Mouse (Mus musculus) erythroblast, adult 5-6 weeks (primary cell): ENCODE measurements around the gene Daxx. TPM values are rescaled to one million over a fixed set of nuclear protein-coding genes. Genes with fewer than 3 reads are reported as not detected.

ENCODE experiments used
- ATAC-seq: replicated peaks from 2 replicates; pipeline ENCODE4 v1.8.0; 2016; ENCODE audit warnings: moderate number of reproducible peaks, mild to moderate bottlenecking, moderate TSS enrichment, inconsistent platforms; ENCODE audit not compliant: poor library complexity, low FRiP score, severe bottlenecking
- total RNA-seq, 2 experiments: library from RNA; stranded (forward) in 1 of 2; stranded (reverse) in 1 of 2; fragments of 150-400 nt in 1 of 2; fragments of 200-764, 138-1000 nt in 1 of 2; gene quantifications; 2 replicates each; pipeline versions ENCODE4 v1.2.3 to v1.2.4; 2015 to 2017; ENCODE audit warnings: low replicate concordance in 2 of 2

Daxx gene
- total RNA-seq, 2 experiments from 2014 or later: 14.2 to 20.4 TPM

DNA sequence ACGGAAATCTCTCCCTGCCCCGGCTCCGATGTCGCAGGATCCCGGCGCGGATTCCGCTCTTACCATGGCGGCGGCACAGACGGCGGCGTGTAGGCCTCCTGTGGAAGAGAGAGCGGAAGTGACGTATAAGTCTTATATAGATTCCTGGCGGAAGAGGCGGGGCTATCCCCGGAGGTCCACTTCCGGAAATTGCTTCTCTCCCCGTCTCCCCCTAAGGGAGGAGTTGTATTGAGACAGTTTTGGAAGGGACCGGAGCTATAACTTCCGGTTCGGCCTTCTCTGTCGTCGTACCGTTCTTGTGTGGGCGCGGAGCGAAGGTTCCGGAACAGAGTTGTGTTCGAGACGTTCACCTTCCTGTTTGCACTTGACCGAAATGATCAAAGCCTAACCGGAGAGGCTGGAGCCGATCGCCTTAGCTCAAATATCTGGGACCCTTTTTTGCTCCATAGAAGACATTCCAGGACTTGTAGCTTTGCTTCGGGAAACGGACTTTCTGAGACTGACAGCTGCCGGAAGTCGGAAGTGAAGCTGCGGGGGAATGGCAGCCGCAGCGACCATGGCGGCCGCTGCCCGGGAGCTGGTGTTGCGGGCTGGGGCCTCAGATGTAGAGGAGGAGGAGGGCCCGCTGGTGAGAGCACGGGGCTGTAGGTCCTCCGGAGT lies 46.5 kb downstream of the Daxx start, which contains the start of the genes Vps52 and Rps18:
Gene Vps52, plus strand, starts transcription at position 258 of the 660 bp plus-strand sequence.
Gene Rps18, minus strand, starts transcription at position 447 of the 660 bp plus-strand sequence.
- peak; percentile 90 for ATAC-seq

DNA sequence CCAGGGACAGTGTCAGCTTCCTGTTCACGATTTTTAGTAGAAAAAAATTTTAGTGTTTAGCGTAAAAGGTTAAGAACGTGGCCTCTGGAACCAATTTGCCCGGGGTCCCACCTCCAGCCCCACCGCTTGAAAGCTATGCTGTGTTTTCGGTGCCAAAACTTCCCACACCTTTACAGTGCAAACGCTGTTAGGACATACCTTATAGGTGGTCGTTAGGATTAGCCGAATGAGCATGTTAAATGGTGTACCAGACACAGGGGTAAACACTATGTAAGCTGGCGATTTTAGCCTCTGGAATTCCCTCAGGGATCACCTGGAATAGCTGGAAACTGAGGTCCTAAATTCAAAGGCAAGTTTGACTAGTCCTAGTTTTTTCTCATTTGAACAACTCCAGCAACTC lies 47.1 kb downstream of the Daxx start:
- ATAC-seq: no peak

DNA sequence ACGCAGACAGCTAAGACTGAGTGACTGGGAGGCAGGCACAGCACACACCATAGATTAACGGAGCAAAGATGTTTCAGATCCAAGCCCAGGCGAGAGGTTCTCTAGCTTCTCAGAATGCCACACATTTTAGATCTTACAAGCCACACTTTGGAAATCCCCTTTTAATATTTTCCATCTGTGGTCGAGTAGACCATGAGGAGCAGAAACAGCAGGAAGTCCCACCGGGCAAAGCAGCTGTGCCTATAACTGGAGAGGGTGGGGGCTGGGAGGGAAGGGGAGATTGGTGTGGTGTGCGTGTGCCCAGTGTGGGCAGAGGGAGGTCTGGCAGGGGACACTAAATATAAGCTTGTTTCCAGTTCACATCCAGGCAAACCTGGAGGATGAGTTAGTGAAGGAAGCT lies 48.3 kb downstream of the Daxx start:
- ATAC-seq: no peak

DNA sequence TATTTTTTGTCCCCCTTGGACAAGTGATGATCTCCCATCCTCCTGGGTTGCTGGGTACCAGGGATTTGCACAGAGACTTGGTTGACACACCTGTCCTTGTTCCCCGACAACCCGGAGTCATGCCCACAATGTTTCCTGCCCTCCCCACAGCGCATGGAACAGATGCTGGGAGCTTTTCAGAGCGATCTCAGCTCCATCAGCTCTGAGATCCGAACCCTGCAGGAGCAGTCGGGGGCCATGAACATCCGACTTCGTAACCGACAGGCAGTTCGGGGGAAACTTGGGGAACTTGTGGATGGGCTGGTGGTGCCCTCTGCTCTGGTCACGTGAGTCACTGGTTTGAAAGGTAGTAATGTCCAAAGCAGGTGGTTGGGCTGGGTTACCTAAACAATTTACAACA lies 49.2 kb downstream of the Daxx start:
- no peak for ATAC-seq

DNA sequence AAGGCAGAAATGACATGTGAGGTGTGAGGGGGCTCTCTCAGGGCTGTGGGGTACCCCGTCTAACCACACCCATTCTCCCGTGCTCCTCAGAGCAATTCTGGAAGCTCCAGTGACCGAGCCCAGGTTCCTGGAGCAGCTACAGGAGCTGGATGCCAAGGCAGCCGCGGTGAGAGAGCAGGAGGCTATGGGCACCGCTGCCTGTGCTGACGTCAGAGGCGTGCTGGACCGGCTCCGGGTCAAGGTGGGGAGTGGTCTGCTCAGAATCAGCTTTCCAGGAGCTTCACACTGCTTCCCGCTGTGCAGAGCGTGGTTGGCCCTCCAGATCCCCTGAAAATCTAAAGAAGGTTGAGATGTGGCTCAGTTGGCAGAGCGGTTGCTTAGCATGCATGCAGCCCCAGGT lies 49.9 kb downstream of the Daxx start:
- ATAC-seq: no peak

DNA sequence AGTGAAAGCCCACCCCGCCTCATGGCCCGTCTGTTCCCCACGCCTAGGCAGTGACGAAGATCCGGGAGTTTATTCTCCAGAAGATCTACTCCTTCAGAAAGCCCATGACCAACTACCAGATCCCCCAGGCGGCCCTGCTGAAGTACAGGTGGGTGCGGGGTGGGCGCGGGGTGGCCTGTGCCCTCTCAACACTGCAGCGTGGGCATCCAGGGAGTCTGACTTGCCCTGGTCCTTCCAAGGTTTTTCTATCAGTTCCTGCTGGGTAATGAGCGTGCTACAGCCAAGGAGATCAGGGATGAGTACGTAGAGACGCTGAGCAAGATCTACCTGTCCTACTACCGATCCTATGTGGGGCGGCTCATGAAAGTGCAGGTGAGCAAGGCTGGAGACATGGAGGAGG lies 50.7 kb downstream of the Daxx start:
- no peak for ATAC-seq

DNA sequence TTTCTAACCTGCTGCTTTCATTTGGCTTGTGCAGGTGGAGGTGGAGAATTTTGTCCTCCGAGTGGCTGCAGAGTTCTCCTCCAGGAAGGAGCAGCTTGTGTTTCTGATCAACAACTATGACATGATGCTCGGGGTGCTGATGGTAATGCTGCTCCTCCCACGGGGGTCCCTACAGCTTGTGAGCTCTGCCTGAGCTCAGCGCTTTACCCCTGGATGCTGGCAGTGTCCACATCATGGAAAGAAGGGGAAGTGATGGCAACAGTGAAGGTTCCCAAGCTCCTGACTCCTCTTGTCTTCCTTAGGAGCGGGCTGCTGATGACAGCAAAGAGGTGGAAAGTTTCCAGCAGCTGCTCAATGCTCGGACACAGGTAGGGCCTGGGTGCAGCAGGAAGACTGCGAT lies 53.7 kb downstream of the Daxx start:
- no peak for ATAC-seq

Other genes with a start within 250 kb of the Daxx start
- gene Hnrnpm, start 222.6 kb upstream of the Daxx start, total RNA-seq (2015; ENCODE audit: low replicate concordance): 1,242 and 1,297 TPM in 2 replicates
- 1,014 and 1,409 TPM in 2 replicates for gene Hnrnpm, start 222.6 kb upstream of the Daxx start, total RNA-seq (2017; ENCODE audit: low replicate concordance)
- gene March2, start 190.7 kb upstream of the Daxx start, total RNA-seq (2015; ENCODE audit: low replicate concordance): 910 and 992 TPM in 2 replicates
- gene March2, start 190.7 kb upstream of the Daxx start, total RNA-seq (2017; ENCODE audit: low replicate concordance): 1,070 and 1,140 TPM in 2 replicates
- gene Rab11b, start 148.9 kb upstream of the Daxx start, total RNA-seq (2015; ENCODE audit: low replicate concordance): 43.9 and 50.9 TPM in 2 replicates
- gene Rab11b, start 148.9 kb upstream of the Daxx start, total RNA-seq (2017; ENCODE audit: low replicate concordance): 28.1 and 36.7 TPM in 2 replicates
- 0.96 and 1.5 TPM in 2 replicates for gene Angptl4, start 127.6 kb upstream of the Daxx start, total RNA-seq (2015; ENCODE audit: low replicate concordance)
- gene Angptl4, start 127.6 kb upstream of the Daxx start, total RNA-seq (2017; ENCODE audit: low replicate concordance): 1.1 and 4.3 TPM in 2 replicates
- gene Kank3, start 98.9 kb upstream of the Daxx start, total RNA-seq (2015; ENCODE audit: low replicate concordance): not detected in 2 replicates
- gene Kank3, start 98.9 kb upstream of the Daxx start, total RNA-seq (2017; ENCODE audit: low replicate concordance): 0.42 and 1.3 TPM in 2 replicates
- gene Rps28, start 84.9 kb upstream of the Daxx start, total RNA-seq (2015; ENCODE audit: low replicate concordance): 216 and 275 TPM in 2 replicates
- gene Rps28, start 84.9 kb upstream of the Daxx start, total RNA-seq (2017; ENCODE audit: low replicate concordance): 302 and 335 TPM in 2 replicates
- 50.6 and 57.5 TPM in 2 replicates for gene Ndufa7, start 84.8 kb upstream of the Daxx start, total RNA-seq (2015; ENCODE audit: low replicate concordance)
- gene Ndufa7, start 84.8 kb upstream of the Daxx start, total RNA-seq (2017; ENCODE audit: low replicate concordance): 35.4 and 46.6 TPM in 2 replicates
- 3.1 and 3.3 TPM in 2 replicates for gene Cd320, start 66.3 kb upstream of the Daxx start, total RNA-seq (2015; ENCODE audit: low replicate concordance)
- gene Cd320, start 66.3 kb upstream of the Daxx start, total RNA-seq (2017; ENCODE audit: low replicate concordance): not detected in 2 replicates
- gene Gm7029, start 35.6 kb upstream of the Daxx start, total RNA-seq (2015; ENCODE audit: low replicate concordance): not detected in 2 replicates
- gene Gm7029, start 35.6 kb upstream of the Daxx start, total RNA-seq (2017; ENCODE audit: low replicate concordance): not detected in 2 replicates
- gene Kifc1, start 18.8 kb upstream of the Daxx start, total RNA-seq (2015; ENCODE audit: low replicate concordance): 5.0 and 17.6 TPM in 2 replicates
- gene Kifc1, start 18.8 kb upstream of the Daxx start, total RNA-seq (2017; ENCODE audit: low replicate concordance): 47.5 and 80.7 TPM in 2 replicates
- not detected in 2 replicates for gene Platr17, start 4.3 kb upstream of the Daxx start, total RNA-seq (2015; ENCODE audit: low replicate concordance)
- gene Platr17, start 4.3 kb upstream of the Daxx start, total RNA-seq (2017; ENCODE audit: low replicate concordance): 9.7 TPM in 1 of 2 replicates, not detected in the other
- 30.7 and 30.9 TPM in 2 replicates for gene Tapbp, start 6.5 kb downstream of the Daxx start, total RNA-seq (2015; ENCODE audit: low replicate concordance)
- 34.3 and 39.6 TPM in 2 replicates for gene Tapbp, start 6.5 kb downstream of the Daxx start, total RNA-seq (2017; ENCODE audit: low replicate concordance)
- gene Zbtb22, start 6.5 kb downstream of the Daxx start, total RNA-seq (2015; ENCODE audit: low replicate concordance): 4.0 and 7.9 TPM in 2 replicates
- gene Zbtb22, start 6.5 kb downstream of the Daxx start, total RNA-seq (2017; ENCODE audit: low replicate concordance): 8.8 and 10.3 TPM in 2 replicates
- 5.2 and 6.1 TPM in 2 replicates for gene Rgl2, start 20.1 kb downstream of the Daxx start, total RNA-seq (2015; ENCODE audit: low replicate concordance)
- 5.6 and 9.7 TPM in 2 replicates for gene Rgl2, start 20.1 kb downstream of the Daxx start, total RNA-seq (2017; ENCODE audit: low replicate concordance)
- 15.9 and 38.0 TPM in 2 replicates for gene Pfdn6, start 30.9 kb downstream of the Daxx start, total RNA-seq (2015; ENCODE audit: low replicate concordance)
- 22.9 TPM in 2 replicates for gene Pfdn6, start 30.9 kb downstream of the Daxx start, total RNA-seq (2017; ENCODE audit: low replicate concordance)
- gene Wdr46, start 31.2 kb downstream of the Daxx start, total RNA-seq (2015; ENCODE audit: low replicate concordance): 4.0 and 15.9 TPM in 2 replicates
- gene Wdr46, start 31.2 kb downstream of the Daxx start, total RNA-seq (2017; ENCODE audit: low replicate concordance): 7.5 and 8.5 TPM in 2 replicates
- not detected in 2 replicates for gene B3galt4, start 42.1 kb downstream of the Daxx start, total RNA-seq (2015; ENCODE audit: low replicate concordance)
- 0.70 and 0.94 TPM in 2 replicates for gene B3galt4, start 42.1 kb downstream of the Daxx start, total RNA-seq (2017; ENCODE audit: low replicate concordance)
- gene Vps52, start 46.4 kb downstream of the Daxx start, total RNA-seq (2015; ENCODE audit: low replicate concordance): 8.2 and 11.3 TPM in 2 replicates
- 13.0 and 17.0 TPM in 2 replicates for gene Vps52, start 46.4 kb downstream of the Daxx start, total RNA-seq (2017; ENCODE audit: low replicate concordance)
- 758 and 917 TPM in 2 replicates for gene Rps18, start 46.6 kb downstream of the Daxx start, total RNA-seq (2015; ENCODE audit: low replicate concordance)
- 207 and 301 TPM in 2 replicates for gene Rps18, start 46.6 kb downstream of the Daxx start, total RNA-seq (2017; ENCODE audit: low replicate concordance)
- 177 and 273 TPM in 2 replicates for gene H2-K1, start 90.9 kb downstream of the Daxx start, total RNA-seq (2015; ENCODE audit: low replicate concordance)
- gene H2-K1, start 90.9 kb downstream of the Daxx start, total RNA-seq (2017; ENCODE audit: low replicate concordance): 97.6 and 121 TPM in 2 replicates
- gene Ring1, start 115.3 kb downstream of the Daxx start, total RNA-seq (2015; ENCODE audit: low replicate concordance): 1.9 and 9.2 TPM in 2 replicates
- gene Ring1, start 115.3 kb downstream of the Daxx start, total RNA-seq (2017; ENCODE audit: low replicate concordance): 2.0 and 2.8 TPM in 2 replicates
- gene H2-Ke6, start 118.6 kb downstream of the Daxx start, total RNA-seq (2015; ENCODE audit: low replicate concordance): 26.5 and 50.7 TPM in 2 replicates
- 15.0 and 17.8 TPM in 2 replicates for gene H2-Ke6, start 118.6 kb downstream of the Daxx start, total RNA-seq (2017; ENCODE audit: low replicate concordance)
- not detected in 2 replicates for gene Slc39a7, start 122.3 kb downstream of the Daxx start, total RNA-seq (2015; ENCODE audit: low replicate concordance)
- gene Slc39a7, start 122.3 kb downstream of the Daxx start, total RNA-seq (2017; ENCODE audit: low replicate concordance): 11.5 and 16.6 TPM in 2 replicates
- gene Rxrb, start 122.4 kb downstream of the Daxx start, total RNA-seq (2015; ENCODE audit: low replicate concordance): 7.1 and 8.3 TPM in 2 replicates
- gene Rxrb, start 122.4 kb downstream of the Daxx start, total RNA-seq (2017; ENCODE audit: low replicate concordance): 10.7 and 12.0 TPM in 2 replicates
- 1.3 TPM in 1 of 2 replicates, not detected in the other for gene Col11a2, start 130.0 kb downstream of the Daxx start, total RNA-seq (2015; ENCODE audit: low replicate concordance)
- gene Col11a2, start 130.0 kb downstream of the Daxx start, total RNA-seq (2017; ENCODE audit: low replicate concordance): 4.3 and 7.0 TPM in 2 replicates
- gene H2-Oa, start 182.9 kb downstream of the Daxx start, total RNA-seq (2015; ENCODE audit: low replicate concordance): 0.84 and 7.9 TPM in 2 replicates
- 1.1 TPM in 1 of 2 replicates, not detected in the other for gene H2-Oa, start 182.9 kb downstream of the Daxx start, total RNA-seq (2017; ENCODE audit: low replicate concordance)
- gene H2-DMa, start 210.1 kb downstream of the Daxx start, total RNA-seq (2015; ENCODE audit: low replicate concordance): 15.9 and 37.5 TPM in 2 replicates
- 11.7 and 13.3 TPM in 2 replicates for gene H2-DMa, start 210.1 kb downstream of the Daxx start, total RNA-seq (2017; ENCODE audit: low replicate concordance)
- 36.1 and 75.0 TPM in 2 replicates for gene Brd2, start 213.2 kb downstream of the Daxx start, total RNA-seq (2015; ENCODE audit: low replicate concordance)
- 114 and 135 TPM in 2 replicates for gene Brd2, start 213.2 kb downstream of the Daxx start, total RNA-seq (2017; ENCODE audit: low replicate concordance)
- 2.5 TPM in 1 of 2 replicates, not detected in the other for gene H2-DMb2, start 233.9 kb downstream of the Daxx start, total RNA-seq (2015; ENCODE audit: low replicate concordance)
- 3.2 and 3.6 TPM in 2 replicates for gene H2-DMb2, start 233.9 kb downstream of the Daxx start, total RNA-seq (2017; ENCODE audit: low replicate concordance)
- 6.1 and 9.6 TPM in 2 replicates for gene H2-DMb1, start 243.7 kb downstream of the Daxx start, total RNA-seq (2015; ENCODE audit: low replicate concordance)
- gene H2-DMb1, start 243.7 kb downstream of the Daxx start, total RNA-seq (2017; ENCODE audit: low replicate concordance): 7.1 and 15.8 TPM in 2 replicates